Mouse (Mus musculus): ENCODE results near the gene Iqschfp.

DNA sequence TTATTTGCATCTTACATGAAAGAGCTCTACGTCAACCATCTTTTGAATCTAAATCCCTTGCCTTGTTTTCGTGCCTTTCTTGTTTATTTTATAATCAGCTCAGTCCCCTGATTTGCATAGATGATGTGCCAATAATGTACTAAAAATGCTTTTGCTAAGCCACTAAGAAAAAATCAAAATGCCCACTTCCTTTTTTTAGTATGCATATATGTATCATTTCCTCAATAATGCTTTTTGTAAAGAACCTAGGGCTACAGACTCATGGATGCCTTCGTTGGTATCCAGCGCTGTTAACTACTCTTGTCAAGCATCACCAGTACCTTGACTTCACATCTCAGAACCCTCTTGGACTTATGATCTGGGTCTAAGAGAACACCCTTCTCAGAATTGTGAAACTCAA, 741.5 kb downstream of the Iqschfp start:
- TF ChIP-seq CTCF (IDR thresholded peaks at IDR 0.05; ENCODE audit: borderline replicate concordance, extremely low read depth, insufficient read depth, insufficient read length) (no peak), POLR2A (IDR thresholded peaks at IDR 0.05; ENCODE audit: borderline replicate concordance, extremely low read depth, insufficient read depth, insufficient read length, poor library complexity, severe bottlenecking) (no peak)

Measured in brain, embryonic 14.5 days (tissue).